Mouse (Mus musculus): ENCODE data around the gene Sertad2. TPM values are rescaled to one million over a fixed set of nuclear protein-coding genes. Genes with fewer than 3 reads are reported as not detected.

The Sertad2 gene
- total and polyA plus RNA-seq, 3 experiments = 5.9 to 13.1 (median 6.0) TPM

DNA sequence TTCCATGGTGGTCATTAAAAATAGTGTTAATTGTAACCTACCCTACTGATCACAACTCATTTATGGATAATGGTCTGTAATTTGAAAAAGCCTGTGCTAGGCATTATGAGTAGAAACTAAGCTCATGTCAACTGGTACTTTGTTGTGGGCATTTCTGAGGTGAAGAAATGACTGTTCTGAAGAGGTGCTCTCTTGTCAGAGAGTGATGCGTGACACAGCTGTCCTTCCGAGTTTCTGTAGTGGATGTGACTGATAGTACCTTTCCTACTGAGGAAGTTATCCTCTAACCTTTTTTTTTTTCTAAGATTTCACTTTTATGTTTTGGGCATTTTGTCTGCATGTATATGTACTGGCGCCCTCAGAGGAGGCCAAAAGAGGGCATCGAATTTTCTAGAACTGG lies 22.0 kb downstream of the Sertad2 start (continued):
- TF ChIP-seq UBTF (IDR thresholded peaks at IDR 0.05; ENCODE audit: low read depth, low read length) = no peak
- peak; percentile 90 for TF ChIP-seq BHLHE40 (IDR thresholded peaks at IDR 0.05; ENCODE audit: low read depth, low read length)
- TF ChIP-seq GABPA (IDR thresholded peaks at IDR 0.05; ENCODE audit: insufficient replicate concordance, low read depth, low read length) = no peak
- TF ChIP-seq E2F4 (IDR thresholded peaks at IDR 0.05; ENCODE audit: insufficient replicate concordance, low read depth, low read length) = no peak
- no peak for TF ChIP-seq POLR2A (IDR thresholded peaks at IDR 0.05; ENCODE audit: low read depth, low read length)
- no peak for TF ChIP-seq ELF1 (IDR thresholded peaks at IDR 0.05; ENCODE audit: low read depth, low read length)
- TF ChIP-seq RCOR1 (conservative IDR thresholded peaks at IDR 0.05; ENCODE audit: low read depth, low read length) = peak; percentile 98
- no peak for TF ChIP-seq ZMIZ1 (IDR thresholded peaks at IDR 0.05; ENCODE audit: low read depth, low read length)
- TF ChIP-seq CHD1 (IDR thresholded peaks at IDR 0.05; ENCODE audit: low read depth, low read length) = no peak
- TF ChIP-seq ZC3H11A (IDR thresholded peaks at IDR 0.05; ENCODE audit: low read depth, low read length) = no peak
- TF ChIP-seq ETS1 (conservative IDR thresholded peaks at IDR 0.05; ENCODE audit: low read depth, low read length) = peak; percentile 70
- TF ChIP-seq JUND (conservative IDR thresholded peaks at IDR 0.05; ENCODE audit: low read depth, low read length) = peak; percentile 97
- TF ChIP-seq USF2 (conservative IDR thresholded peaks at IDR 0.05; ENCODE audit: low read depth, low read length) = no peak

DNA sequence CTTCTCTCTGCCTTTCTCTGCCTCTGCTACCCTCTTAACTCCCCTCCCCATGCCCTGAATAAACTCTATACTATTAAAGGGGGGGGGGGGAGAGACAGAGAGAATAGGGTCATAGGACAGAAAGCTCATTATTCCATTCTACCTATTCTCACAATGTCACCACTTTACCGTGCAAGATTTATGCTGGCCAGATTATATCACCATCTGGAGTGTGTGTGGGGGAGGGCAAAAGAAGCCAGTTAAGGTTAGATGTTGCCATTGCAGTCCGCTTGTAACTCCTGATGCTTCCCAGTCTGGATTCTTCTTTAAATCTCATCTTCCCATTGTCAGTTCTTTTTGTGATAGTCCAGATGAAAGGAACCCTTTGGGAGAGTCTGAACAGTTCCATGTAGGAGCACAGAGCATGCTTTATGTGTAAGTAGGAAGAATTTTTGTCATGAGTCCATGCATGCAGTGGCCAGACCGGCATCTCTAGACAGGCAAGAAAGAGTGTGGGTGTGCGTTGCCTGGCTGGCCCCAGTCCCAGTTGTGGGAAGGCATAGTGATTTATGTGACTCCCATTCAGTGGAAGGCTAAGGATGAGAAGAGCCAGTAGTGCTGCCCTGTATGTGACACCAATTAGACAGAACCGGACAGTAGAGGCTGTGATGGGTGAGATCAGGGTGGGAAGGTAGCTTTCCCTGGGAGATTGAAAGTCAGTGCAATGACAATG lies 28.8 kb downstream of the Sertad2 start:
- Histone ChIP-seq H3K27me3 (replicated peaks) (no peaks in the 10 kb centered on the region), H3K79me2 (replicated peaks; ENCODE audit: control insufficient read depth, extremely low read depth, insufficient read depth, poor library complexity, severe bottlenecking) (no peaks in the 10 kb centered on the region), H3K9ac (ENCODE audit: insufficient read depth, low read depth) (no peak overlapping the region), H3K4me1 (ENCODE audit: control insufficient read depth in 1 of 2, insufficient read depth in 2 of 2) (peaks cover 0 to 11% of the 10 kb centered on the region in 2 experiments; a peak in 2 of 4 replicates), H3K27ac (ENCODE audit: insufficient read depth, low read depth) (no peak overlapping the region), H3K9me3 (replicated peaks; ENCODE audit: low read length) (peaks cover 2% of the 10 kb centered on the region), H3K36me3 (replicated peaks in 1 of 2; ENCODE audit: control insufficient read depth in 1 of 2, insufficient read depth in 1 of 2, low read length in 1 of 2) (peaks cover 0 to 18% of the 10 kb centered on the region in 2 experiments), H3K4me2 (ENCODE audit: insufficient read depth, low read depth, poor library complexity, severe bottlenecking) (no peak overlapping the region), H3K4me3 (replicated peaks in 1 of 3; ENCODE audit: low read depth in 2 of 3, low read length in 2 of 3, poor library complexity in 1 of 3) (no peak overlapping the region)
- in situ Hi-C loops (cut with MboI; ENCODE audit: low pct_ligation_motif_present, low pct_unique_long_range_greater_than_20kb, low sequenced_read_pairs) (no loop called here), dilution Hi-C loops (cut with MboI; ENCODE audit: extremely low pct_ligation_motif_present, extremely low pct_unique_long_range_greater_than_20kb, low sequenced_read_pairs) (no loop called here)
- TF ChIP-seq PAX5 (IDR thresholded peaks at IDR 0.05; ENCODE audit: low read length) (no peak), IRF4 (IDR thresholded peaks at IDR 0.05; ENCODE audit: low read depth, low read length) (no peak), SMC3 (IDR thresholded peaks at IDR 0.05; ENCODE audit: low read depth, low read length) (no peak), RAD21 (IDR thresholded peaks at IDR 0.05; ENCODE audit: low read depth, low read length) (no peak), CHD2 (IDR thresholded peaks at IDR 0.05; ENCODE audit: low read length) (no peak), ZMIZ1 (IDR thresholded peaks at IDR 0.05; ENCODE audit: low read depth, low read length) (no peak), CHD1 (IDR thresholded peaks at IDR 0.05; ENCODE audit: low read depth, low read length) (no peak), ELF1 (IDR thresholded peaks at IDR 0.05; ENCODE audit: low read depth, low read length) (no peak), MXI1 (IDR thresholded peaks at IDR 0.05; ENCODE audit: low read depth, low read length) (no peak), USF1 (IDR thresholded peaks at IDR 0.05; ENCODE audit: low read depth, low read length) (no peak), SIN3A (IDR thresholded peaks at IDR 0.05; ENCODE audit: low read length) (no peak), JUND (conservative IDR thresholded peaks at IDR 0.05; ENCODE audit: low read depth, low read length) (no peak), USF2 (conservative IDR thresholded peaks at IDR 0.05; ENCODE audit: low read depth, low read length) (no peak), BHLHE40 (IDR thresholded peaks at IDR 0.05; ENCODE audit: low read depth, low read length) (no peak), KAT2A (IDR thresholded peaks at IDR 0.05; ENCODE audit: insufficient replicate concordance, low read length) (no peak), RCOR1 (conservative IDR thresholded peaks at IDR 0.05; ENCODE audit: low read depth, low read length) (no peak), ZC3H11A (IDR thresholded peaks at IDR 0.05; ENCODE audit: low read depth, low read length) (no peak), E2F4 (IDR thresholded peaks at IDR 0.05; ENCODE audit: insufficient replicate concordance, low read depth, low read length) (no peak), MAFK (IDR thresholded peaks at IDR 0.05; ENCODE audit: insufficient replicate concordance, low read length) (no peak), MAZ (IDR thresholded peaks at IDR 0.05; ENCODE audit: low read depth, low read length) (no peak)
- no peak for DNase-seq (ENCODE audit: extremely low read depth)
